Mouse (Mus musculus) layer of hippocampus, postnatal 36 days (tissue): ENCODE data around the gene Gm10184. TPM values are rescaled to one million over a fixed set of nuclear protein-coding genes. Genes with fewer than 3 reads are reported as not detected.
"Not testable (repeated sequence)": the region's sequence is repeated elsewhere in the genome, so short reads cannot be mapped to it uniquely, and the experiment has no call there.

ENCODE experiments used
- DNase-seq, 2 experiments: peaks; one replicate each; pipeline ENCODE4 v3.0.0; 2022
- total RNA-seq, 2 experiments: library from RNA; stranded (reverse); gene quantifications; 2 replicates each; pipeline ENCODE4 v1.2.3; 2021

The Gm10184 gene
- total RNA-seq: 1 to 10 TPM; 2.6 to 5.8 TPM

- DNase-seq: no peak
Measured at GRCm38 (mm10) chr17:89910349-89910748, at the start of gene Gm10184. Gene Gm10184, minus strand, starts transcription at chr17:89910449.

DNA sequence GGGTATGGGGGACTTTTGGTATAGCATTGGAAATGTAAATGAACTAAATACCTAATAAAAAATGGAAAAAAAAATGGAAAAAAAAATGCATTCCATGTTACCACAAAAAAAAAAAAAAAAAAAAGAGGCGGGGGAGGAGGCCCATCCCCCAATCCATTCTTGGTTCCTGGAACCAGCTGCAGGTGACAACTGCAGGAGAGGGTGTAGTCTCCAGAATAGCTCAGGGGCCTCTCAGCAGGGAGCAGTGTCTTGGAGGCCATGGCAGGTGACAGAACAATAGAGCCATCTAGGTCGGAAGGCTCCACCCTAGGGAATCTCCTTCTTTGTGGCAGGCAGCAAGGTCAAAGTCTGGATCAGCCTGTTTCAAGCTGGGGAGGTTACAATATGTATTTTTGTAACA lies 23.7 kb upstream of the Gm10184 start:
- no peak for DNase-seq

- DNase-seq: no peak
Measured at GRCm38 (mm10) chr17:89907686-89908085, 2.6 kb downstream of the Gm10184 start.

DNA sequence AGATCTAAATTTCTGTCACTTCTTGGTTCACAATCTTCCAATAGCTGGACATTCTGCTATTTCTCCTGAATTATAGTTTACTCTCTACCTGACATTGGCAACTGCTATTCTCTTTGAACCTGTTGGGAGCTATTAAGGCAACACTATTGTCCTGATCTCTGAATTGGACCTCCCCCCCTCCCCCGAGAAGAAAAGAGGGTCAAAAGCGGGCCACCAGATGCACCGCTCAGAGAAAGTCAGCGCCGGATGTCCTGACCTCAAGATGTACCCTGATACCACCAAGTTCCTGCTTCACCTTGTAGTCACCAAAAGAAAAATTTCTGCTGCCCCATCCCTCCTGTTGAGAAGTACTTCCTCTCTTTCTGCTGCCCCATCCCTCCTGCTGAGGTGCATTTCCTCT lies 5.5 kb downstream of the Gm10184 start:
- not testable (repeated sequence) for DNase-seq

- no peak for DNase-seq
Measured at GRCm38 (mm10) chr17:89902767-89903166, 7.5 kb downstream of the Gm10184 start.

GRCm38 (mm10) chr17:89900610-89901009 lies 9.6 kb downstream of the Gm10184 start:
- no peak for DNase-seq

DNA sequence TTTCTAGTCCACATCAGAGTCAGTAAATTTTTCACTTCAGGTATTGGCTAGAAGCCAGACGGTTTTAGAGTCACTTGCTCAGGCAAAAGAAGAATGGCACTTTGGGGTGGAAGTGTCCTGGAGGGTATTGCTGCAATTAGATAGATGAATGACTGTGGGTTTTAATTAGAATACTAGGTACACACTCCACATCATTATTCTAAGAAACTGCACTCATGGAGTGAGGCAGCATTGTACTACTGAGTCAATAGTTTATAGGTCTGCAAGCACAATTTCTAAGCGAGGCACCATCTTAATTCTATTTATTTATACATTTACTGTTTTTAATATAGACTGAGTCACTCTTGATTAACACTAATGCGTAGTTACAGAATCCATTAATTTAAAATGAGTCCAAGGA lies 10.4 kb downstream of the Gm10184 start:
- no peak for DNase-seq

DNA sequence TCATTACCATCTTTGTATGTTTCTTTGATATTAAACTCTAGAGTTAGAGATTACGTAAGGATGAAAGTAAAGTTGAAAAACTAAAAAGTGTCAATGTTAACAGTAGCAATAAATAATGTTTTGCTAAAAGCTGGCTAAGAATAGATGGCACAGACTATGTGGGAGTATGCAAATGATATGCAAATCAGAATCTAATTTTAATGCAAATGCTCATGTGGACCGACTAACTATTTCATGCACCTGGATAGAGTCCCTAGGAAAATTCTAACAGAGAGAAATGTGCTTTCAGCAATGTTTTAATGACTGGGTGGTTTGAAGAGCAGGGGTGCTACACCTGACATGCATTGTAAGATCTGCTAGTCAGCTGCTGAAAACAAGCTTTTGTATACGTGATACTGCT lies 45.3 kb downstream of the Gm10184 start:
- DNase-seq: no peak
